Mouse (Mus musculus) stomach, postnatal 0 days (tissue): Measurements from ENCODE around the gene Hoxb6.

ENCODE experiments used
- CTCF ChIP-seq: IDR thresholded peaks from 2 replicates; pipeline ENCODE4 v1.5.1; 2016; ENCODE audit warnings: antibody characterized with exemption, low read depth, mild to moderate bottlenecking, moderate library complexity
- EP300 ChIP-seq: optimal IDR thresholded peaks from 2 replicates; pipeline ENCODE3; 2016; ENCODE audit warnings: antibody characterized with exemption

GRCm38 (mm10) chr11:96250901-96251300 is 41.4 kb upstream of the Hoxb6 start:
- no peak for TF ChIP-seq CTCF
- no peak for TF ChIP-seq EP300
